Mouse (Mus musculus): ENCODE measurements around the gene Itgb2l.

GRCm38 (mm10) chr16:96375538-96375937, 67.9 kb downstream of the Itgb2l start:
- TF ChIP-seq CTCF (IDR thresholded peaks at IDR 0.05; ENCODE audit: borderline replicate concordance, extremely low read depth, insufficient read depth, insufficient read length), result no peak
- no peak for TF ChIP-seq POLR2A (IDR thresholded peaks at IDR 0.05; ENCODE audit: borderline replicate concordance, extremely low read depth, insufficient read depth, insufficient read length, poor library complexity, severe bottlenecking)
